Mouse (Mus musculus) liver, embryonic 12.5 days (tissue): ENCODE measurements around the gene Gal. TPM values are rescaled to one million over a fixed set of nuclear protein-coding genes. Genes with fewer than 3 reads are reported as not detected.

ENCODE experiments used
- ATAC-seq: fragments of 200-750 bp; cut with Nextera tagmentation; 2 replicates; pipeline ENCODE4 v1.8.0; 2017; ENCODE audit warnings: moderate number of reproducible peaks, mild to moderate bottlenecking, moderate library complexity
- H3K27ac ChIP-seq: fragments of 300-500 bp; sonication (generic); 2 replicates; pipeline ENCODE4 v1.5.1; 2016; ENCODE audit warnings: mild to moderate bottlenecking
- H3K27me3 ChIP-seq: fragments of 300-500 bp; sonication (generic); replicated peaks from 2 replicates; pipeline ENCODE4 v1.6.1; 2016; ENCODE audit warnings: mild to moderate bottlenecking, moderate library complexity
- H3K36me3 ChIP-seq: fragments of 300-500 bp; sonication (generic); 2 replicates; pipeline ENCODE4 v1.6.1; 2016; ENCODE audit warnings: mild to moderate bottlenecking, moderate library complexity
- H3K4me1 ChIP-seq: fragments of 300-500 bp; sonication (generic); 2 replicates; pipeline ENCODE4 v1.6.1; 2016
- H3K4me2 ChIP-seq: fragments of 300-500 bp; sonication (generic); 2 replicates; pipeline ENCODE4 v1.6.1; 2016; ENCODE audit warnings: mild to moderate bottlenecking, moderate library complexity
- H3K4me3 ChIP-seq: fragments of 300-500 bp; sonication (generic); 2 replicates; pipeline ENCODE4 v1.5.1; 2016; ENCODE audit warnings: mild to moderate bottlenecking, moderate library complexity
- H3K9ac ChIP-seq: fragments of 300-500 bp; sonication (generic); 2 replicates; pipeline ENCODE4 v1.6.1; 2016; ENCODE audit warnings: mild to moderate bottlenecking, moderate library complexity
- H3K9me3 ChIP-seq: fragments of 300-500 bp; sonication (generic); replicated peaks from 2 replicates; pipeline ENCODE4 v1.6.1; 2016; ENCODE audit warnings: mild to moderate bottlenecking, moderate library complexity
- WGBS: fragments of 180-500 bp; shearing (Covaris S2); methylation state at CpG from one replicate; pipeline ENCODE4 v1.1.7; 2016; ENCODE audit not compliant: insufficient replicate concordance; 5-methylcytosine and 5-hydroxymethylcytosine counted together
- polyA plus RNA-seq: library from polyadenylated mRNA; unstranded; fragments of >200 nt; fragmentation: Nextera tagmentation; extraction: Ambion mirVana; gene quantifications from 2 replicates; pipeline ENCODE4 v1.2.1, GENCODE M21; 2016

Gene Gal
- polyA plus RNA-seq, 1 experiment from 2014 or later: 0.19 TPM

DNA sequence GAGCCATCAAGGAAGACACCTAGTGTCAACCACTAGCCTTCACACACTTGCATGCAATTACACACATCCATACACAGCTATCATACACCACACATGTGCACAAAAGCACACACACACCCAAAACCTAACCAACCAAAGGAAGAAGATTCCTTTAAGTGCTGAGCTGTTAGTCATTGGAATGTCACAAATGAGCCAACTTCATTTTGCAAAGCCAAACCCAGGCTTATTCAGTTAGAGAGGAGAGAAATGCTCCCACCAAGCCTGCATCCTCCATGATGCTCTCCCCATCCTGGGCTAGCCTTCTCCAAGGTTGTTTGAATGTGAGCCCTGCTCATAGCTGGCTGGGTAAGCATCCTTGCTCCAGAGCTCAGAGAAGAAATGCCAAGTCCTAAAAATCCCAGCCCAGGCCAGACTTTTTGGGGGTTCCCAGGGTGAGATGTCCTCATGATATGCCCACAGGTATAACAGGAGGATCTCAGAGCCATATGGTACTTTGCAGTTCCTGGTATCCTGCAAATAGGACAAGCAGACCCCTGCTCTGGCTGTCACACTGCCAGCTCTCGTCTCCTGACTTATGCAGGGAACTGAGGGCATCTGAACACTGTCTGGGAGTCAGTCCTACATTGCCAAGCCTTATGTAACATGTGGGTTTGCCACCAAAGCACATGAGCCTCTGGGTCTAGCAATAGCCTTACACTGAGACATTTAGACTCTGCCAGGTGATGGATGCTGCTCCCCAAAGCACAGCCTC, 8.6 kb downstream of the Gal start:
- Histone ChIP-seq H3K36me3 (no peaks in the 10 kb centered on the region), H3K4me3 (no peak overlapping the region), H3K4me2 (no peak overlapping the region), H3K9me3 (no peaks in the 10 kb centered on the region), H3K27ac (no peak overlapping the region), H3K4me1 (no peaks in the 10 kb centered on the region), H3K9ac (no peak overlapping the region), H3K27me3 (peaks cover 42% of the 10 kb centered on the region)
- no peak for ATAC-seq
- 38% methylated on average over 1 of the region's 1 CpGs for WGBS

GRCm38 (mm10) chr19:3404030-3404429, 10.3 kb downstream of the Gal start:
- no peak overlapping the region for H3K27ac ChIP-seq
- no peak overlapping the region for H3K4me2 ChIP-seq
- H3K9ac ChIP-seq: no peak overlapping the region
- no peaks in the 10 kb centered on the region for H3K9me3 ChIP-seq
- WGBS: 62% methylated on average over 7 of the region's 7 CpGs
- H3K4me1 ChIP-seq: no peaks in the 10 kb centered on the region
- H3K36me3 ChIP-seq: no peaks in the 10 kb centered on the region
- peaks cover 26% of the 10 kb centered on the region for H3K27me3 ChIP-seq
- no peak for ATAC-seq
- no peak overlapping the region for H3K4me3 ChIP-seq

DNA sequence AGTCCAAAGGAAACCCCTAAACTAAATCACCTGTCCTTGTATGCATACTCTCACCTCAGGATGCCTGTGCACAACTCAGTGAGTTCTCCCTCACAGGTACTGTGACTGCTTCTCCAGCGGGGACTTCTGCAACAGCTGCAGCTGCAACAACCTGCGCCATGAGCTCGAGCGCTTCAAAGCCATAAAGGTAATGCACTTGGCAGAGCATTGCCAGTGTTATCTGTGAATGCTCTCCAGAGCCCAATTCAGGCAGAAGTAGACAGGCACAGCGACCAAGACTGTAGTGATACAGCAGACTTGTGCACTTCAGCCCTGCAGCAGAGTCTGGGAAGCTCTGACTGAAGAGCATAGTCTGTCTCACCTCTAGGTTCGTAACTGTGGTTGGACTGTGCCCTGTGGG, 12.0 kb downstream of the Gal start:
- no peak overlapping the region for H3K4me3 ChIP-seq
- ATAC-seq: no peak
- H3K36me3 ChIP-seq: no peaks in the 10 kb centered on the region
- H3K4me2 ChIP-seq: no peak overlapping the region
- H3K27ac ChIP-seq: no peak overlapping the region
- no peak overlapping the region for H3K9ac ChIP-seq
- no peaks in the 10 kb centered on the region for H3K9me3 ChIP-seq
- H3K4me1 ChIP-seq: no peaks in the 10 kb centered on the region
- WGBS: 65% methylated on average over 6 of the region's 6 CpGs
- 0 out of 2 replicates have a peak, but pooled peaks cover 12% of the 10 kb centered on the region for H3K27me3 ChIP-seq

- H3K27ac ChIP-seq: no peak overlapping the region
- no peak overlapping the region for H3K4me2 ChIP-seq
- H3K4me3 ChIP-seq: no peak overlapping the region
- H3K36me3 ChIP-seq: no peaks in the 10 kb centered on the region
- no peaks in the 10 kb centered on the region for H3K9me3 ChIP-seq
- 0 out of 2 replicates have a peak, but pooled peaks cover 12% of the 10 kb centered on the region for H3K27me3 ChIP-seq
- no peak for ATAC-seq
- no peak overlapping the region for H3K9ac ChIP-seq
- 49% methylated on average over 7 of the region's 7 CpGs for WGBS
- H3K4me1 ChIP-seq: no peaks in the 10 kb centered on the region
Measured at GRCm38 (mm10) chr19:3401943-3402342, 12.4 kb downstream of the Gal start.

DNA sequence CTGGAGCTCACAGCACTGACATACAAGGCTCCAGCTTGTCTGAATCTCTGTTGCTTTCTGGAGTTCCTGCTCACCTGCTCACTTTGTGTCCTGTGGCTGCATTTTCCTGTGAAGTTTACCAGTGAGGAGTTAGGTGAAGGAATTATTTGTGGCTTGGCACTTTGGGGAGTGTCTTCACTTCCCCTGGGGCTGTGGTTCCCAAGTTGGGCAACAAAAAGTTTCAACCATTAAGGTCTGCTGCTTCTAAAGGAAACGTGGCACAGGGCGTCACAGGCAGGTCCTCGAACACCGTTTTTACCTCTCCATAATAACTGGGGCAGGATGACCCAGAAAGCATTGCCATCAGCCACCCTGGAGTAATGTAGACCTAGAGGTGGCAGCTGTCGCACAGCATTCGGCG, 12.8 kb downstream of the Gal start:
- Histone ChIP-seq H3K27ac (no peak overlapping the region), H3K4me3 (no peak overlapping the region), H3K36me3 (no peaks in the 10 kb centered on the region), H3K27me3 (0 out of 2 replicates have a peak, but pooled peaks cover 12% of the 10 kb centered on the region), H3K9ac (no peak overlapping the region), H3K4me1 (no peaks in the 10 kb centered on the region), H3K4me2 (no peak overlapping the region), H3K9me3 (no peaks in the 10 kb centered on the region)
- 81% methylated on average over 7 of the region's 7 CpGs for WGBS
- ATAC-seq: no peak

DNA sequence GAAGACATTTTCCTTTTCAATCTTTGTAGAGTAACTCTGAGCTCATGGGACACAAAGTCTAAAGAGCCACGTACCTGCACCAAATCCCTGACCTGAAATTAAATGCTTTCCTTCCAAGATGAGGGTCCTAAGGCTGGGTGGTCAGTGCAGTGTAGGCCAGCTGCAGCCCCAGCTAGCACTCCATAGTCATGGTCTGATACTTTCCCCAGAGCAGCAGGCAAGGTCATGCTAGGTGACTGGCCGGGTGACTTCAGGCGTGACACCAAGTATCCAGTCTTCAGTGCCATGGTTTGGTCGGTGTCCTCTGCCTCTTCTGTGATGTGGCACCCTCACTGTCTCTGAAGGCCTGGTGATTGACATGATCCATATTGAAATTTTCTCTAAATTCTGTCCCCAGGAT, 14.3 kb downstream of the Gal start:
- Histone ChIP-seq H3K27ac (no peak overlapping the region), H3K4me3 (no peak overlapping the region), H3K4me2 (no peak overlapping the region), H3K9ac (no peak overlapping the region), H3K27me3 (0 out of 2 replicates have a peak, but pooled peaks cover 12% of the 10 kb centered on the region), H3K4me1 (no peaks in the 10 kb centered on the region), H3K9me3 (no peaks in the 10 kb centered on the region), H3K36me3 (no peaks in the 10 kb centered on the region)
- WGBS: 74% methylated on average over 4 of the region's 4 CpGs
- ATAC-seq: no peak

DNA sequence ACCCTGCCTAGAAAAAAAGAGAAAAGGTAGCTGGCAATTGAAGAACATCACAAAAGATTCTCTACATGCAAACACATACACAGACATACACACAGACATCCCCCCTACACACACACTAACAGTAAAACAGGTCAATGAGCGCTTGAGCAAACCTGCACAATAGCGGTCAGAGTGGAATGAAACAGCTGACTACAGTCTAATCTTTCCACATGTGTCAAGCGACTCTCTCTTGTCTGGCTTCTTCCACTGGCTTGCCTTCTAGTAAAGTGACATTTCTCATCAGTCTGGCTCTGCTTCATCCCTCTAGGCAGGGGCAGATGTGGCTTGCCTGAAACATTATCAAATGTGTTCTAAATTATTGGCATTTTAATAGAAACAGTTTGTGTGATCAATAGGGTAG, 20.1 kb downstream of the Gal start:
- Histone ChIP-seq H3K27ac (no peak overlapping the region), H3K4me3 (no peak overlapping the region), H3K9me3 (0 out of 2 replicates have a peak, but pooled peaks cover 5% of the 10 kb centered on the region), H3K9ac (no peak overlapping the region), H3K4me1 (peaks cover 23% of the 10 kb centered on the region), H3K27me3 (no peaks in the 10 kb centered on the region), H3K4me2 (no peak overlapping the region), H3K36me3 (no peaks in the 10 kb centered on the region)
- 65% methylated on average over 3 of the region's 3 CpGs for WGBS
- no peak for ATAC-seq

DNA sequence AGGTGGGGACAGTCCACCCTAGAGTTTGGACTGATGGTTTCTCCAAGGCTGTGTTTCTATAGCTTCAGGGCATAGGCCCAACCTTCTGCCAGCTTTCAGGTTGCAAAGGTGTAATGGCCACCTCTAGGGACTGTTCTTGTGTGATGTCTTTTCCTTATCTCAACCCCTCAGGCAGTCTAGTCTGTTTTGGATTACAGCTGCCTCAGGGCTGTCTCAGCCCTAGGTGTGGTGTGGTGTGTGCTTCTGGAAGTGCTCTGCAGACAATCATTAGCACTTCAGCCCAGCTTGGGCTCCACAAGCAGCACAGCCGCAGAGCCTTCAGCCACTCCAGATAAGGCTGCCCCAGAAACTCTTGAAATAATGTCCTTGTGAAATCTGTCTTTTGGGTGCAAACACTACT, 22.0 kb downstream of the Gal start:
- no peak overlapping the region for H3K9ac ChIP-seq
- no peak overlapping the region for H3K4me2 ChIP-seq
- H3K4me1 ChIP-seq: peaks cover 37% of the 10 kb centered on the region
- H3K27me3 ChIP-seq: no peaks in the 10 kb centered on the region
- no peak overlapping the region for H3K4me3 ChIP-seq
- peak; percentile 70 for ATAC-seq
- H3K9me3 ChIP-seq: 0 out of 2 replicates have a peak, but pooled peaks cover 5% of the 10 kb centered on the region
- H3K27ac ChIP-seq: no peak overlapping the region
- H3K36me3 ChIP-seq: no peaks in the 10 kb centered on the region
- 22% methylated on average over 1 of the region's 1 CpGs for WGBS

DNA sequence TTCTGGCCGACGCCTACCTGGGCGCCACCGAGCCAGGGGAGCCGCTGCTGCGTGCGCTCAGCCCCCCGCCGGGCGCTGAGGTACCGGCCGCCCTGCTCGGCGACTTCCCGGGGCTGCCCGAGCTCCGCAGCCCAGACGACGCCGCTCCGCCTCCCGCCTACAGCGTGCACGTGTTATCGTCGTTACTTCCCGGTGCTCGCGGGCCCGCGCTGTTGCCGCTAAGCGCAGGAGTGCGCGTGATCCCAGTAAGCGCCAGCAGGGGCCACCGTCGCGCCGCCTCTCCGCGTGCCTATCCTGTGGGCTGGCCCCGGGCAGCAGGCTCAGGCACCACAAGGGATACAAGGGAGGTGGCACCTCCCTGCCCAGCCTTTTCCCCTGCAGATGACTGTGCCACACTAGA, 25.3 kb downstream of the Gal start:
- Histone ChIP-seq H3K9me3 (0 out of 2 replicates have a peak, but pooled peaks cover 5% of the 10 kb centered on the region), H3K36me3 (peaks cover 6% of the 10 kb centered on the region; the same call in 1 of the 2 replicates), H3K4me1 (peaks cover 37% of the 10 kb centered on the region), H3K4me3 (peak overlapping the region; percentile 57), H3K9ac (peak overlapping the region; percentile 71), H3K4me2 (peak overlapping the region; percentile 90), H3K27me3 (no peaks in the 10 kb centered on the region), H3K27ac (peak overlapping the region; percentile 78)
- ATAC-seq: peak; percentile 86
- under 1% methylated on average over 43 of the region's 43 CpGs for WGBS

- Histone ChIP-seq H3K9ac (peak within 1 kb of the TSS; percentile 71), H3K4me2 (peak within 1 kb of the TSS; percentile 90), H3K9me3 (0 out of 2 replicates have a peak, but pooled peaks cover 5% of the 10 kb centered on the region), H3K27me3 (no peaks in the 10 kb centered on the region), H3K4me1 (peaks cover 37% of the 10 kb centered on the region), H3K36me3 (peaks cover 10% of the 10 kb centered on the region; the same call in 1 of the 2 replicates), H3K4me3 (peak within 1 kb of the TSS; percentile 57), H3K27ac (peak within 1 kb of the TSS; percentile 78)
- peak; percentile 83 for ATAC-seq
- 3% methylated on average over 33 of the region's 33 CpGs for WGBS
Measured at GRCm38 (mm10) chr19:3388629-3389057, 25.7 kb downstream of the Gal start, which contains the start of gene Tesmin. Gene Tesmin, plus strand, starts transcription at chr19:3388857.

GRCm38 (mm10) chr19:3388061-3388460, 26.3 kb downstream of the Gal start:
- Histone ChIP-seq H3K4me2 (peak overlapping the region; percentile 90; the same call in 1 of the 2 replicates), H3K27me3 (no peaks in the 10 kb centered on the region), H3K9ac (no peak overlapping the region), H3K36me3 (peaks cover 12% of the 10 kb centered on the region; the same call in 1 of the 2 replicates), H3K4me1 (peaks cover 36% of the 10 kb centered on the region), H3K27ac (no peak overlapping the region), H3K4me3 (no peak overlapping the region), H3K9me3 (0 out of 2 replicates have a peak, but pooled peaks cover 5% of the 10 kb centered on the region)
- 41% methylated on average over 6 of the region's 6 CpGs for WGBS
- no peak for ATAC-seq

DNA sequence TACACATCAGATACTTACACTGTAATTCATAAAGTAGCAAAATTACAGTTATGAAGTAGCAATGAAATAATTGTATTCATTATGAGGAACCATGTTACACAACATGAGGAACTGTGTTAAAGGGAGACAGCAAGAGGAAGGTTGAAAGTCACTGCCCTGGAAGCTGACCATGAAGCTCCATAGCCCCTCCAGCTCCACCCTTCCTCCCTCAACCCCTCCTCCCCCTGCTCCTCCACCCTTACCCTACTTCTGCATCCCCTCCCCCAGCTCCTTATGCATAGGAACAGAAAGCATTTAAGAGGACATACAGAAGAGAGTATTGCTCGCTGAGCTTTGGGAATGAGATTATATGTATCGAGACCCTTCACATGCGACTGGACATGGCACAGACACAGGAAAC, 35.7 kb downstream of the Gal start:
- H3K4me1 ChIP-seq: peaks cover 7% of the 10 kb centered on the region
- H3K9ac ChIP-seq: no peak overlapping the region
- ATAC-seq: no peak
- H3K36me3 ChIP-seq: peaks cover 42% of the 10 kb centered on the region
- H3K27me3 ChIP-seq: no peaks in the 10 kb centered on the region
- H3K9me3 ChIP-seq: no peaks in the 10 kb centered on the region
- WGBS: 90% methylated on average over 3 of the region's 3 CpGs
- H3K27ac ChIP-seq: no peak overlapping the region
- no peak overlapping the region for H3K4me2 ChIP-seq
- H3K4me3 ChIP-seq: no peak overlapping the region
